Mouse (Mus musculus): ENCODE data around the gene Ptpn5.

GRCm38 (mm10) chr7:47053287-47053686, 80.2 kb downstream of the Ptpn5 start:
- TF ChIP-seq CTCF (IDR thresholded peaks at IDR 0.05; ENCODE audit: low read depth, low read length) (no peak), POLR2A (IDR thresholded peaks at IDR 0.05; ENCODE audit: extremely low read depth, insufficient read depth, low read length) (no peak)
